Mouse (Mus musculus): Measurements from ENCODE around the gene Gm49358. TPM values are rescaled to one million over a fixed set of nuclear protein-coding genes. Genes with fewer than 3 reads are reported as not detected.

Gm49358 gene
- polyA plus RNA-seq, 1 experiment from 2014 or later, result not detected

GRCm38 (mm10) chr10:86755816-86756502 lies 7.8 kb upstream of the Gm49358 start:
- H3K4me2 ChIP-seq (ENCODE audit: low read depth, severe bottlenecking), result no peak overlapping the region
- no peaks in the 10 kb centered on the region for H3K4me1 ChIP-seq (ENCODE audit: control insufficient read depth, insufficient read depth, low read length)
- no peak overlapping the region for H3K9ac ChIP-seq (ENCODE audit: low read length)
- no peak overlapping the region for H3K4me3 ChIP-seq (ENCODE audit: low read depth, low read length)
- WGBS, result 82% methylated on average over 6 of the region's 6 CpGs
- H3K27me3 ChIP-seq (ENCODE audit: control insufficient read depth, insufficient read depth, low read length), result no peaks in the 10 kb centered on the region
- H3K36me3 ChIP-seq (ENCODE audit: control insufficient read depth, insufficient read depth, low read length), result no peaks in the 10 kb centered on the region
- no peaks in the 10 kb centered on the region for H3K9me3 ChIP-seq (ENCODE audit: control insufficient read depth, low read length)
- no peak for DNase-seq (ENCODE audit: low spot score)
- no peak overlapping the region for H3K27ac ChIP-seq (replicated peaks; ENCODE audit: low read depth, low read length)
- ATAC-seq (ENCODE audit: insufficient number of reproducible peaks, low FRiP score, low TSS enrichment, low read depth), result no peak

- no peaks in the 10 kb centered on the region; the same call in 1 of the 2 replicates for H3K4me1 ChIP-seq (ENCODE audit: control insufficient read depth, insufficient read depth, low read length)
- H3K9me3 ChIP-seq (ENCODE audit: control insufficient read depth, low read length), result no peaks in the 10 kb centered on the region
- no peak overlapping the region for H3K4me2 ChIP-seq (ENCODE audit: low read depth, severe bottlenecking)
- no peak overlapping the region for H3K9ac ChIP-seq (ENCODE audit: low read length)
- ATAC-seq (ENCODE audit: insufficient number of reproducible peaks, low FRiP score, low TSS enrichment, low read depth) (no peak), DNase-seq (ENCODE audit: low spot score) (no peak)
- H3K36me3 ChIP-seq (ENCODE audit: control insufficient read depth, insufficient read depth, low read length), result no peaks in the 10 kb centered on the region
- 91% methylated on average over 1 of the region's 1 CpGs for WGBS
- H3K4me3 ChIP-seq (ENCODE audit: low read depth, low read length), result no peak overlapping the region
- H3K27me3 ChIP-seq (ENCODE audit: control insufficient read depth, insufficient read depth, low read length), result no peaks in the 10 kb centered on the region
- H3K27ac ChIP-seq (replicated peaks; ENCODE audit: low read depth, low read length), result no peak overlapping the region
Observed at GRCm38 (mm10) chr10:86757724-86758123, 6.0 kb upstream of the Gm49358 start.

GRCm38 (mm10) chr10:86758211-86758610 lies 5.6 kb upstream of the Gm49358 start:
- no peak overlapping the region for H3K4me2 ChIP-seq (ENCODE audit: low read depth, severe bottlenecking)
- H3K27ac ChIP-seq (replicated peaks; ENCODE audit: low read depth, low read length), result no peak overlapping the region
- no peaks in the 10 kb centered on the region; the same call in 1 of the 2 replicates for H3K4me1 ChIP-seq (ENCODE audit: control insufficient read depth, insufficient read depth, low read length)
- ATAC-seq (ENCODE audit: insufficient number of reproducible peaks, low FRiP score, low TSS enrichment, low read depth) (no peak), DNase-seq (ENCODE audit: low spot score) (no peak)
- H3K4me3 ChIP-seq (ENCODE audit: low read depth, low read length), result no peak overlapping the region
- H3K9me3 ChIP-seq (ENCODE audit: control insufficient read depth, low read length), result no peaks in the 10 kb centered on the region
- H3K36me3 ChIP-seq (ENCODE audit: control insufficient read depth, insufficient read depth, low read length), result no peaks in the 10 kb centered on the region
- WGBS, result 92% methylated on average over 6 of the region's 6 CpGs
- H3K9ac ChIP-seq (ENCODE audit: low read length), result no peak overlapping the region
- H3K27me3 ChIP-seq (ENCODE audit: control insufficient read depth, insufficient read depth, low read length), result no peaks in the 10 kb centered on the region

GRCm38 (mm10) chr10:86761236-86761635 lies 2.5 kb upstream of the Gm49358 start:
- Histone ChIP-seq H3K27me3 (ENCODE audit: control insufficient read depth, insufficient read depth, low read length) (no peaks in the 10 kb centered on the region), H3K9me3 (ENCODE audit: control insufficient read depth, low read length) (no peaks in the 10 kb centered on the region), H3K4me1 (ENCODE audit: control insufficient read depth, insufficient read depth, low read length) (no peaks in the 10 kb centered on the region; the same call in 1 of the 2 replicates), H3K9ac (ENCODE audit: low read length) (no peak overlapping the region), H3K36me3 (ENCODE audit: control insufficient read depth, insufficient read depth, low read length) (no peaks in the 10 kb centered on the region), H3K27ac (replicated peaks; ENCODE audit: low read depth, low read length) (no peak overlapping the region), H3K4me3 (ENCODE audit: low read depth, low read length) (no peak overlapping the region), H3K4me2 (ENCODE audit: low read depth, severe bottlenecking) (no peak overlapping the region)
- no peak for ATAC-seq (ENCODE audit: insufficient number of reproducible peaks, low FRiP score, low TSS enrichment, low read depth)
- DNase-seq (ENCODE audit: low spot score), result no peak
- 60% methylated on average over 1 of the region's 1 CpGs for WGBS

- Histone ChIP-seq H3K27me3 (ENCODE audit: control insufficient read depth, insufficient read depth, low read length) (no peaks in the 10 kb centered on the region), H3K9me3 (ENCODE audit: control insufficient read depth, low read length) (no peaks in the 10 kb centered on the region), H3K36me3 (ENCODE audit: control insufficient read depth, insufficient read depth, low read length) (no peaks in the 10 kb centered on the region), H3K4me3 (ENCODE audit: low read depth, low read length) (no peak overlapping the region), H3K4me2 (ENCODE audit: low read depth, severe bottlenecking) (no peak overlapping the region), H3K27ac (replicated peaks; ENCODE audit: low read depth, low read length) (no peak overlapping the region), H3K4me1 (ENCODE audit: control insufficient read depth, insufficient read depth, low read length) (no peaks in the 10 kb centered on the region; the same call in 1 of the 2 replicates), H3K9ac (ENCODE audit: low read length) (no peak overlapping the region)
- 0 out of 2 replicates have a peak, but pooled peaks have one; percentile 39 for ATAC-seq (ENCODE audit: insufficient number of reproducible peaks, low FRiP score, low TSS enrichment, low read depth)
- WGBS, result 34% methylated on average over 7 of the region's 7 CpGs
- DNase-seq (ENCODE audit: low spot score), result no peak
Observed at GRCm38 (mm10) chr10:86761722-86762383, 1.9 kb upstream of the Gm49358 start.

GRCm38 (mm10) chr10:86762384-86762730 lies 1.4 kb upstream of the Gm49358 start:
- no peak for DNase-seq (ENCODE audit: low spot score)
- Histone ChIP-seq H3K9me3 (ENCODE audit: control insufficient read depth, low read length) (no peaks in the 10 kb centered on the region), H3K4me2 (ENCODE audit: low read depth, severe bottlenecking) (no peak overlapping the region), H3K4me3 (ENCODE audit: low read depth, low read length) (no peak overlapping the region), H3K4me1 (ENCODE audit: control insufficient read depth, insufficient read depth, low read length) (no peaks in the 10 kb centered on the region; the same call in 1 of the 2 replicates), H3K27ac (replicated peaks; ENCODE audit: low read depth, low read length) (no peak overlapping the region), H3K36me3 (ENCODE audit: control insufficient read depth, insufficient read depth, low read length) (no peaks in the 10 kb centered on the region), H3K9ac (ENCODE audit: low read length) (no peak overlapping the region), H3K27me3 (ENCODE audit: control insufficient read depth, insufficient read depth, low read length) (no peaks in the 10 kb centered on the region)
- WGBS, result 45% methylated on average over 3 of the region's 3 CpGs
- ATAC-seq (ENCODE audit: insufficient number of reproducible peaks, low FRiP score, low TSS enrichment, low read depth), result no peak

GRCm38 (mm10) chr10:86765344-86765966 lies 1.7 kb downstream of the Gm49358 start:
- H3K9ac ChIP-seq (ENCODE audit: low read length), result no peak overlapping the region
- H3K27me3 ChIP-seq (ENCODE audit: control insufficient read depth, insufficient read depth, low read length), result no peaks in the 10 kb centered on the region
- no peak overlapping the region for H3K4me2 ChIP-seq (ENCODE audit: low read depth, severe bottlenecking)
- no peak overlapping the region for H3K4me3 ChIP-seq (ENCODE audit: low read depth, low read length)
- H3K4me1 ChIP-seq (ENCODE audit: control insufficient read depth, insufficient read depth, low read length), result no peaks in the 10 kb centered on the region; the same call in 1 of the 2 replicates
- no peaks in the 10 kb centered on the region for H3K9me3 ChIP-seq (ENCODE audit: control insufficient read depth, low read length)
- H3K27ac ChIP-seq (replicated peaks; ENCODE audit: low read depth, low read length), result no peak overlapping the region
- H3K36me3 ChIP-seq (ENCODE audit: control insufficient read depth, insufficient read depth, low read length), result no peaks in the 10 kb centered on the region
- WGBS, result 83% methylated on average over 4 of the region's 4 CpGs
- DNase-seq (ENCODE audit: low spot score), result no peak
- ATAC-seq (ENCODE audit: insufficient number of reproducible peaks, low FRiP score, low TSS enrichment, low read depth), result no peak

GRCm38 (mm10) chr10:86769216-86769615 lies 5.4 kb downstream of the Gm49358 start:
- 65% methylated on average over 5 of the region's 5 CpGs for WGBS
- Histone ChIP-seq H3K9ac (ENCODE audit: low read length) (no peak overlapping the region), H3K4me3 (ENCODE audit: low read depth, low read length) (no peak overlapping the region), H3K4me1 (ENCODE audit: control insufficient read depth, insufficient read depth, low read length) (no peaks in the 10 kb centered on the region), H3K9me3 (ENCODE audit: control insufficient read depth, low read length) (no peaks in the 10 kb centered on the region), H3K4me2 (ENCODE audit: low read depth, severe bottlenecking) (no peak overlapping the region), H3K27me3 (ENCODE audit: control insufficient read depth, insufficient read depth, low read length) (no peaks in the 10 kb centered on the region), H3K27ac (replicated peaks; ENCODE audit: low read depth, low read length) (no peak overlapping the region), H3K36me3 (ENCODE audit: control insufficient read depth, insufficient read depth, low read length) (no peaks in the 10 kb centered on the region)
- DNase-seq (ENCODE audit: low spot score) (no peak), ATAC-seq (ENCODE audit: insufficient number of reproducible peaks, low FRiP score, low TSS enrichment, low read depth) (no peak)
